Mouse (Mus musculus) liver, adult 2 months (tissue): ENCODE results near the gene Mrps18c.

ENCODE experiments used
- CTCF ChIP-seq: fragments of 200-500 bp; IDR thresholded peaks from 2 replicates; pipeline ENCODE4 v1.5.1; 2011; ENCODE audit warnings: low read depth, low read length, control low read depth
- POLR2A ChIP-seq: fragments of 200-500 bp; IDR thresholded peaks from 2 replicates; pipeline ENCODE4 v1.6.1; 2011; ENCODE audit warnings: low read length, control low read depth; ENCODE audit not compliant: insufficient read depth; ENCODE audit errors: extremely low read depth

- TF ChIP-seq CTCF (no peak), POLR2A (no peak)
Measured at GRCm38 (mm10) chr5:100853963-100854362, 55.5 kb downstream of the Mrps18c start.
